Mouse (Mus musculus) midbrain, postnatal 0 days (tissue): ENCODE data around the gene Chrd. TPM values are rescaled to one million over a fixed set of nuclear protein-coding genes. Genes with fewer than 3 reads are reported as not detected.

ENCODE experiments used
- ATAC-seq: fragments of 200-750 bp; cut with Nextera tagmentation; 2 replicates; pipeline ENCODE4 v1.8.0; 2017; ENCODE audit warnings: moderate number of reproducible peaks, mild to moderate bottlenecking, moderate TSS enrichment, moderate library complexity; ENCODE audit not compliant: low FRiP score
- DNase-seq: peaks from one replicate; pipeline ENCODE4 v3.0.0-alpha.2; 2015; ENCODE audit warnings: low spot score
- H3K27ac ChIP-seq: fragments of 300-500 bp; sonication (generic); 2 replicates; pipeline ENCODE4 v1.5.1; 2014; ENCODE audit warnings: low read depth, mild to moderate bottlenecking, low read length, mixed read lengths
- H3K27me3 ChIP-seq: fragments of 300-500 bp; sonication (generic); 2 replicates; pipeline ENCODE4 v1.6.1; 2014; ENCODE audit warnings: low read length, control low read depth, mixed read lengths; ENCODE audit not compliant: insufficient read depth
- H3K36me3 ChIP-seq: fragments of 300-500 bp; sonication (generic); 2 replicates; pipeline ENCODE4 v1.6.1; 2014; ENCODE audit warnings: low read length, control low read depth, mixed read lengths; ENCODE audit not compliant: insufficient read depth
- H3K4me1 ChIP-seq: fragments of 300-500 bp; sonication (generic); 2 replicates; pipeline ENCODE4 v1.6.1; 2014; ENCODE audit warnings: mild to moderate bottlenecking, control low read depth, antibody characterized with exemption, low read length, mixed read lengths; ENCODE audit not compliant: insufficient read depth
- H3K4me2 ChIP-seq: fragments of 300-500 bp; sonication (generic); 2 replicates; pipeline ENCODE4 v1.6.1; 2014; ENCODE audit warnings: low read depth, mild to moderate bottlenecking, low read length, mixed read lengths; ENCODE audit not compliant: poor library complexity, severe bottlenecking
- H3K4me3 ChIP-seq: fragments of 300-500 bp; sonication (generic); 2 replicates; pipeline ENCODE4 v1.5.1; 2014; ENCODE audit warnings: low read depth, mild to moderate bottlenecking, low read length, moderate library complexity
- H3K9ac ChIP-seq: fragments of 300-500 bp; sonication (generic); replicated peaks from 2 replicates; pipeline ENCODE4 v1.6.1; 2014; ENCODE audit warnings: mild to moderate bottlenecking, low read length, moderate library complexity, mixed read lengths; ENCODE audit not compliant: poor library complexity, severe bottlenecking
- H3K9me3 ChIP-seq: fragments of 300-500 bp; sonication (generic); 2 replicates; pipeline ENCODE4 v1.6.1; 2016; ENCODE audit warnings: low read length, control low read depth
- CTCF ChIP-seq: IDR thresholded peaks from 2 replicates; pipeline ENCODE4 v1.5.1; 2016; ENCODE audit warnings: antibody characterized with exemption, mild to moderate bottlenecking
- WGBS: fragments of 180-500 bp; shearing (Covaris S2); extraction: QIAGEN DNeasy Blood & Tissue Kit; methylation state at CpG from one replicate; pipeline ENCODE4 v1.1.7; 2014; 5-methylcytosine and 5-hydroxymethylcytosine counted together
- polyA plus RNA-seq: library from polyadenylated mRNA; unstranded; fragments of >200 nt; fragmentation: Nextera tagmentation; extraction: Ambion mirVana; gene quantifications from 2 replicates; pipeline ENCODE4 v1.2.1, GENCODE M21; 2015
- total RNA-seq: library from RNA; depleted of rRNA; stranded (reverse); fragments of >200 nt; gene quantifications from 2 replicates; pipeline ENCODE4 v1.2.3, GENCODE M21; 2014

The Chrd gene
- total and polyA plus RNA-seq, 2 experiments from 2014 or later: 4.1 to 18.1 TPM

DNA sequence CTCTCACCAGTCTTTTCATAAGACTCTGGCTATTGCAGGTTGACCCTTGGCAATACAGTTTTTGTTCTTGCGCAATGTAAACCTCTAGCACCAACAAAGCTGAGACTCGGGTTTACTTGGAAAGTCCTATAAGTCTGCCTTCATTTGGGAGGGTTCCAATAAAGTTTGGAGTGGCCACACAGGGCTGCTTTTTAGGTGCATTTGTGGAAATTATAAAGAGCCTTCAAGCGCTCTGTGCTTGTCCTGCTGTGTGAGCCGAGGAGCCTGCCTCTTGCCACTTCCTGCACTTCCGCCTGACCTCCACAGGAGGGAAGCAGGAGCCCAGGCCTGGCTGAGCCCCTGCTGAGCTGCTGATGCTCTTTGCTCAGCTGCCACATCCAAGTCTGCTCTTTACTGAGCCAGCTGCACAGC is 8.6 kb upstream of the Chrd start:
- 28% methylated on average over 5 of the region's 5 CpGs for WGBS
- H3K27ac ChIP-seq: no peak overlapping the region
- H3K9ac ChIP-seq: no peak overlapping the region
- peak; percentile 88 for TF ChIP-seq CTCF
- ATAC-seq (peak; percentile 75), DNase-seq (peak; percentile 76)
- no peak overlapping the region for H3K4me3 ChIP-seq
- peaks cover 13% of the 10 kb centered on the region for H3K36me3 ChIP-seq
- H3K27me3 ChIP-seq: no peaks in the 10 kb centered on the region
- H3K4me1 ChIP-seq: no peaks in the 10 kb centered on the region
- H3K4me2 ChIP-seq: no peak overlapping the region
- no peaks in the 10 kb centered on the region for H3K9me3 ChIP-seq

DNA sequence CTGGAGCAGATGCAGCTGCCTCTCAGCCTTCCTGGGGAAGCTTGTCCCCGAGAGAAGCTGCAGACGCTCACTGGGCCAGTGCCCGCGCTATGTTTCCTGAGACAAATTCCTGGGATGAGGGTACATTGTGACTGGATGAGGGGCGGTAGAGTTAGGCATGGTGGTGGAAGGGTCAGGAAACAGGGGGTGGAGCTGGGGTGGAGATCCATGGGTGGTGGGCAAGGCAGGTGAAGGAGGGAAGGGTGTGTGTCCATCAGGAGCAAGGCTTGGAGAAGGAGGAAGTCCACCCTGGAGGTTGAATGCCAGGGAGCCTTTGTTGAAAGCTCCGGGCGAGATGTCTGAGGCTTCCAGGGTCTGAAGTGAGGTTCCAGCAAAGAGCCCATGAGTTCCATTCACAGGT is 7.6 kb upstream of the Chrd start:
- no peak overlapping the region for H3K9ac ChIP-seq

DNA sequence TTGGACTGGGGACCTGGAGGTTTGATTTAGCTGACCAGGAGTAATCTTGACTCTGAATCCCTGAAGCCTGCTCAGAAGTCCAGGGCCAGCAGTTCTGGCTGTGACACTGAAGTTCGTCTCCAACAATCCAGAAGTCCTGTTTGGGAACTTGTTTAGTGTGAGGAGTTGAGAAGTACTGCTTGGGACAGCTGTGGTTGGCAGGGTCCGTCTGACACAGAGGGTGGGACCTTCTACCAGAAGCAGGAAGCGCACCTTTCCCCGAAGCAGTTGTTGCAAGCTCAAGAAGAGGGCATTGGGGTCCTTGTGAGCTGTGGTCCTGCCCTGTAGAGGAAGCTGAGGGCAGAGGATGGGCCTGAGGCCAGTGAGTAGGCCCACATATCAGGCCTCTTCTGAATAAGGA is 7.2 kb upstream of the Chrd start:
- Histone ChIP-seq H3K9me3 (no peaks in the 10 kb centered on the region), H3K9ac (no peak overlapping the region), H3K27me3 (no peaks in the 10 kb centered on the region), H3K4me2 (no peak overlapping the region), H3K27ac (no peak overlapping the region), H3K4me3 (no peak overlapping the region), H3K4me1 (no peaks in the 10 kb centered on the region), H3K36me3 (peaks cover 13% of the 10 kb centered on the region)
- ATAC-seq (no peak), DNase-seq (no peak)
- 73% methylated on average over 4 of the region's 4 CpGs for WGBS
- TF ChIP-seq CTCF: no peak

More for the DNA sequence above, 7.6 kb upstream of the Chrd start:
- Histone ChIP-seq H3K4me1 (no peaks in the 10 kb centered on the region), H3K4me2 (no peak overlapping the region), H3K36me3 (peaks cover 13% of the 10 kb centered on the region), H3K4me3 (no peak overlapping the region), H3K27me3 (no peaks in the 10 kb centered on the region), H3K27ac (no peak overlapping the region), H3K9me3 (no peaks in the 10 kb centered on the region)
- 77% methylated on average over 7 of the region's 7 CpGs for WGBS
- ATAC-seq (no peak), DNase-seq (no peak)
- TF ChIP-seq CTCF: no peak

DNA sequence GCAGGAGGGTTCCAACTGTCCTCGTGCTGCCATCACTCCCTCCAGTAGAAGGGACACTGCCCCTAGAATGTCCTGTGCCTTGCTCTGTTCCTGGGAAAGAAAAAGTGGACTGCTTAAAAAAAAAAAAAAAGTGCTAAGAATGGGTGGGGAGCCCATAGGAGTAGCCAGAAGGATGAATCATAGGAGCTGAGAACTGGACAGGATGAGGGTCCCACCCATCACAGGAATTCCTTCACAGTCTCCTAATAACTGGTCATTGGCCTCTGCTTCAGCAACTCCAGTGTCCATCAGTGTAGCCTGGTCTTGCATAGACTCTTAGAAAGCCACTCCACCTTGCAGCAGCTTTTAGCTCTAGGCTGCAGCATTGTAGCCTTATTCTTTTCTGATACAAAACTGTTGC is 6.5 kb upstream of the Chrd start:
- H3K4me3 ChIP-seq: no peak overlapping the region
- no peak overlapping the region for H3K4me2 ChIP-seq
- no peak for ATAC-seq
- H3K4me1 ChIP-seq: no peaks in the 10 kb centered on the region
- H3K36me3 ChIP-seq: peaks cover 11% of the 10 kb centered on the region
- no peaks in the 10 kb centered on the region for H3K27me3 ChIP-seq
- no peak for DNase-seq
- H3K27ac ChIP-seq: no peak overlapping the region
- no peaks in the 10 kb centered on the region for H3K9me3 ChIP-seq
- H3K9ac ChIP-seq: no peak overlapping the region
- WGBS: 38% methylated on average over 1 of the region's 1 CpGs
- TF ChIP-seq CTCF: no peak

DNA sequence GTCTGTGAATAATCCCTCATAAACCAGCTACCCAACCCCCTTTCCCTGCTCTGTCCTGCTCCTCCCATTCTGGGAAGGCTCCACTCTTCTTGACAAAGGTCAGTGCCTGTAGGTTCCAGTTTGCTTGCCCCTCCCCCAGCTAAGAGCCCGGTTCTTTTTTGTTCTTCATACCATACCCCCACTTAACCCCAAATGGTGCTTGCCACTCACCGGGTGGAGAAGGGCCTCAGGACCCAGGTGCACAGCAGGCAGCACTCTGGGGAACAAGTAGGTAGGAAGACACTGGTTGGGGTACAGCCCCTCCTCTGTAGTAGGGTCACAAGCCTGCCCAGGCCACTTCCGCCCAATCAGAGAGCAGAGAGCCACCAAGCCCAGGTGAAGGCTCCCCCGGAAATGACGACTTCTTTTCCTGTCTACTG is 2.6 kb upstream of the Chrd start:
- no peak for TF ChIP-seq CTCF
- Histone ChIP-seq H3K9me3 (no peaks in the 10 kb centered on the region), H3K27ac (no peak overlapping the region), H3K36me3 (no peaks in the 10 kb centered on the region), H3K4me2 (no peak overlapping the region), H3K27me3 (0 out of 2 replicates have a peak, but pooled peaks cover 7% of the 10 kb centered on the region), H3K4me1 (peaks cover 5% of the 10 kb centered on the region; the same call in 1 of the 2 replicates), H3K4me3 (no peak overlapping the region), H3K9ac (no peak overlapping the region)
- DNase-seq: no peak
- WGBS: 45% methylated on average over 5 of the region's 5 CpGs
- no peak for ATAC-seq

DNA sequence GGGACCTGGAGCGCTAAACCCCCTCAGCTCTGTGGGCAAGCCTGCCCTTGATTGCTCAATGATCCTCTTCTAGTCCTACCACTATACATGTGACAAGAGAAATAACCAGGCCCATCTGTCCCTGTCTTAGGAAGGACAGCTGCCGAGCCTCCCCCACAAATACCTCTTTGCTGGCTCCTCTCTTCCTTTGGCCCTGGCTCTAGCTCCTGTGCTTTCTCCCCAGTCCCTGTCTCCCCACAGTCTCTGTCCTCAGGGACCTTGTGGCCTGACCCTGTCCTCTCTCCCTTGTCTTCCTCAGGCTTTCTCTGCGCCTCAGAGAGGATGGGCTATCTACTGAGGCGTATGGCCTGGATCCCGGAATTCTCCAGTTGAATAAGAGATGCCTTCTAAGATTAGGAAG is 1.2 kb upstream of the Chrd start:
- no peak overlapping the region for H3K9ac ChIP-seq
- peaks cover 5% of the 10 kb centered on the region; the same call in 1 of the 2 replicates for H3K4me1 ChIP-seq
- no peak overlapping the region for H3K4me3 ChIP-seq
- H3K27me3 ChIP-seq: peaks cover 13% of the 10 kb centered on the region; the same call in 1 of the 2 replicates
- no peak for DNase-seq
- no peak overlapping the region for H3K27ac ChIP-seq
- WGBS: 64% methylated on average over 5 of the region's 5 CpGs
- ATAC-seq: peak; percentile 2; the same call in 1 of the 2 replicates
- H3K4me2 ChIP-seq: no peak overlapping the region
- no peak for TF ChIP-seq CTCF
- no peaks in the 10 kb centered on the region for H3K9me3 ChIP-seq
- no peaks in the 10 kb centered on the region for H3K36me3 ChIP-seq
